Mouse (Mus musculus): ENCODE measurements around the gene Limd2. TPM values are rescaled to one million over a fixed set of nuclear protein-coding genes. Genes with fewer than 3 reads are reported as not detected.

Gene Limd2
- polyA plus RNA-seq, 1 experiment = 40.7 TPM

GRCm38 (mm10) chr11:106175081-106175480, 14.4 kb upstream of the Limd2 start:
- no peak for DNase-seq (ENCODE audit: low read depth, low spot score)
- WGBS = 32% methylated on average over 3 of the region's 3 CpGs

DNA sequence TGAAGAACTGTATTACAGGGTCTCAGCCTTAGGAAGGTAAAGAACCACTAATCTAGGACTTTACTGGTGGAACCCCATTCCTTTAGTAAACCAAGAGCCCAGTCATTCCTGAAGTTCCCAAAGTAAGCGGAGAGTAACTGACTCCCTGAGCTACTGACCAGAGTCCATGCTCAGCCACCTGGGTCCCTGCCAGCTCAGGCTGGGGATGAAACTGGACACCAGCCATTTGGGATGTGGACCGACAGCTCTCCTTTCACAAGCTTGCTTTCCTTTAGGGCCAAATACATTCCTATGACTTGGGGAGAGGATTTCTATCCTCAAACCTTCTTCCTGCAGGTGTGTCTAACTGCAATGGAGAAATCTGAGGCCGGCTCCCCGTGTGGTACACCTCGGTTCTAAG, 13.7 kb upstream of the Limd2 start:
- 73% methylated on average over 5 of the region's 5 CpGs for WGBS
- DNase-seq (ENCODE audit: low read depth, low spot score) = no peak

GRCm38 (mm10) chr11:106173228-106173627, 12.6 kb upstream of the Limd2 start:
- 90% methylated on average over 2 of the region's 2 CpGs for WGBS
- DNase-seq (ENCODE audit: low read depth, low spot score) = no peak

- 73% methylated on average over 7 of the region's 7 CpGs for WGBS
- DNase-seq (ENCODE audit: low read depth, low spot score) = no peak
Measured at GRCm38 (mm10) chr11:106170807-106171206, 10.1 kb upstream of the Limd2 start.

DNA sequence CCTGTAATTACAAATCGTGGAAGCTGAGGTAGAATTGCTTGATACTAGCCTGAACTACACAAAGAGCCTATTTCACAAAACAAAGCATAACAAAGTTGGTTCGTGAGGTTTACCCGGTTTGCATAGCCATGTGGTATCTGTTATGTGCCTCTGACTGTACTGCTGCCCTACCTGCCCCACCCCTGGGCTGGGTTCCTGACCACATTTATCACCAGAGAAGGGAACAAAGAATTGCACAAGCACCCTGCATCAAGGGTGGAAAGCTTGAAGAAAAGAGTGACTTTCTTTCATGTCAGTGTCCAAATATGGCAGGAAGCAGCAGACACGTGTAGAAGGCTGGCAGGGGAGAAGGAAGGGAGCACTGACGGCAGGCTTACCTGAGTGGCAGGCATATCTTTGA, 6.8 kb upstream of the Limd2 start:
- 38% methylated on average over 5 of the region's 5 CpGs for WGBS
- DNase-seq (ENCODE audit: low read depth, low spot score) = no peak

DNA sequence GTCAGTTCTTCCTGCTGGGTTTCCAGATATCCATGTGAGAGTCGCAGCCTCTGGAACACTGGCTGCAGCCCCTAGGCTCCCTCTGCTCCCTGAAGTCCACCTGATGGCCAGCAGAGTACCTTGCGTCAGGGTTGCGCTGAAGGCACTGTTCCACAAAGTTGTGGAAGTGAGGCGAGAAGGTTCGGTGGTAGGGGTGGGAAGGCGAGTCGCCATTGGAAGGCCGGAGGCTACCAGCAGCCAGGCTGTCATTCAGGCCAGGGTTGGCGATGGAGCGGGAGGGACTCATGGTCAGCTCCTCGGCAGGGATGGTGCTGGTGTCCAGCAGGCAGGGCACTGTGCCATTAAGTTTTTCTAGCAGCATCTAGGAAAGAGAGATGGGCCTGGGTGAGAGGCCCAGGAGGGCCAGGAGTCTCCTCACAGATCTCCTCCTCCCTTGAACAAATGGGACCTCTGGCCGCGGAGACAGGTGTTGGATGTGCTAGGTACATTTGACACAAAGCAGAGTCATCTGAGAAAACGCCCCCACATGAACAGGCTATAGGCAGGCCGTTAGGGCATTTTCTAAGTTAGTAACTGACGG, 4.0 kb upstream of the Limd2 start:
- WGBS = 93% methylated on average over 16 of the region's 16 CpGs

DNA sequence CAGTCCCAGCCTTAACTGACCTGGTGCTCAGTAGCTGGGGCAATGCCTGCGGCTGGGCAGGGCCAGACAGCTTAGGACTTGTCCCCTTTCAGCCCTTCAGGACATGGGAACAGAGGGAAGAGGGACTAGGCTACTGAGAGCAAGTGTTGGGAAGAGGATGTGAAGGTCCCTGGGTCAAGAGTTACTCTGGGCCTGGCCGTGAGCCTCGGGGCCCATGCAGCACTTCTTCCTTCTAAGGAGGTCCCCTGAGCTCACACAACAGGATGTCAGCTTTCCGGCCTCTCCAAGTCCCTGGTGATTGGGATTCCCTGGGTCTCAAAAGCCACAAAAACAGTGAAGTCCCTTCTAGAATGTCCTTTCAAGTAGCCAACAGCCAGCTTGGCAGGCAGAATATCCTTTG, 2.9 kb upstream of the Limd2 start:
- DNase-seq (ENCODE audit: low read depth, low spot score) = no peak
- 79% methylated on average over 4 of the region's 4 CpGs for WGBS

More for the DNA sequence above, 4.0 kb upstream of the Limd2 start:
- DNase-seq (ENCODE audit: low read depth, low spot score) = no peak

GRCm38 (mm10) chr11:106162237-106162636, 1.6 kb upstream of the Limd2 start:
- WGBS = 74% methylated on average over 2 of the region's 2 CpGs
- DNase-seq (ENCODE audit: low read depth, low spot score) = no peak

DNA sequence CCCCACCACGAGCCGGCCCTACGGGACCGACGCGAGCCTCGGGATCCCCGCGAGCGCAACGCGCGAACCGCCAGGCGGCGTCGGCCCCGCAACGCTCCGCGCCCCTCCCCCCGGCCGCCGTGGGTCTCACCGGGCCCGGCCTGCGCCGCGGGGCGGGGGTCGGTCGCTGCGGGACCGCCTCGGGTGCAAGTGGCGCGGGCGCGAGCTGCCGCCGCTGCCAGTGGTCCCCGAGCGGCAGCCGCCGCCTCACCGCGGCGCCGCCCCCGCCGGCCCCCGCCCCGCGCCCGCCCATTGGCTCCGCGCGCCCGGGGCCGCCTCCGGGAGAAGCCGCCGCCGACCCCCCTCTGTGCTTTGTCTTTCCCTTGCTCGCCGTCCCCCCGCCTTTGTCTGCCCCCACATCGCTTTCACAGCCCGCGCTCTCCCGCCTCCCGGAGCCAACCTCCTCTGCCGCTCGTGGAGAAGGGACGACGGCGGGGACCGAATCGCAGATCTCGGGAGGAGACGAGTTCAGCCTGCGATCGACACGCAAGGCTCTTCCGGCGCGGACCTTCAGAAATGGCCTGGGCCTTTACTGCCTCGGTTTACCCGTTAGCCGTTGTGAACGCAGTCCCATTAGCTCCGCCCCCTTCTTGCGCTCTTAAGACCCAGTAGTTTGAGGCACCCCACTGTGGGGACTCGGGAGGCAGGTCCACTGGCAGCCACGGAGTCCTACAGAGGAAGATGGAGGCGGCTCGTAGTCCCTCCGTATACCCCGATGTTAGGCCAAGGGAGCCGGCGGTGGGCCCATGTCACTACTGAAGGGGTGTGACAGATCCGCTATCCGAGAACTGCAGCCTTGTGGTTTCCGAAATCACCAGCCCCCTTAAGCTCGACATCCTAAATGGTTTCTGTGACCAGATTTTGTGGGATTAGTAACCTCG, 479 bp downstream of the Limd2 start:
- under 1% methylated on average over 88 of the region's 106 CpGs for WGBS
- no peak for DNase-seq (ENCODE audit: low read depth, low spot score)

DNA sequence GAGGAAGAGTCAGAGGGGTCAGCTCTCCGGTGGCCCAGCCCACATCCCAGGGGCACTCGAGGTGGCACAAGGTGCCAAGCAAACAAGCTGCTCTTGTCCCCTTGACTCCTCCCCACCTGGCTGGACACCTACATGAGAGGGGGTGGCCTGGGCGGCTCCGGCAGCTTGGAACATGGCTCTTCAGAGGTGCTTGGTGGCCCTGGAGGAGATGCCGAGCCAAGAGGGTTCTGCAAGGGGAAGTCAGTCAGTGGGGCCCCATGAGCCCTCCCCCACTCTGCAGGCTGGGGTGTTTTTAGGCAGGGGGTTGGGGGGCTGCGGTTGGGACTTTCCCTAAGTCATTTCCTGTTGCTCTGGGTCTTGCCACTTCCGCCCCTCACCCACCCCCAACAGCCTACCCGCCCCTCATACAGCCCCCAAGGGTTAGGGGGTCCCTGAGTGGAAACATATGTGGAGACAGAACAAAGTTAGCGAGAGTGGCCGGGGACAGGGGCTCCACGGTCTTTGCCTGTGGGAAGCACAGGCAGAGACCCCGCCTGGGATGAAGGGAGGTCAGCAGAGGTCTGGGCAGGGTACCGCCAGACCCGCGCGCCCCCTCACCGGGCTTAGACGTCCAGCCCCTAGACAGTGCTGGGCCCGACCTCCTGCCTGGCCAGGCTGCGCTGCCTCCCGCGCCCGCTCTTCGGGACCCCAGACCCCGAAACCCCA, 1.3 kb downstream of the Limd2 start:
- DNase-seq (ENCODE audit: low read depth, low spot score) = no peak
- WGBS = 2% methylated on average over 25 of the region's 25 CpGs

GRCm38 (mm10) chr11:106158930-106159215, 1.8 kb downstream of the Limd2 start:
- no peak for DNase-seq (ENCODE audit: low read depth, low spot score)
- WGBS = 37% methylated on average over 9 of the region's 9 CpGs

GRCm38 (mm10) chr11:106158081-106158929, 2.4 kb downstream of the Limd2 start:
- 55% methylated on average over 14 of the region's 14 CpGs for WGBS
- no peak for DNase-seq (ENCODE audit: low read depth, low spot score)

DNA sequence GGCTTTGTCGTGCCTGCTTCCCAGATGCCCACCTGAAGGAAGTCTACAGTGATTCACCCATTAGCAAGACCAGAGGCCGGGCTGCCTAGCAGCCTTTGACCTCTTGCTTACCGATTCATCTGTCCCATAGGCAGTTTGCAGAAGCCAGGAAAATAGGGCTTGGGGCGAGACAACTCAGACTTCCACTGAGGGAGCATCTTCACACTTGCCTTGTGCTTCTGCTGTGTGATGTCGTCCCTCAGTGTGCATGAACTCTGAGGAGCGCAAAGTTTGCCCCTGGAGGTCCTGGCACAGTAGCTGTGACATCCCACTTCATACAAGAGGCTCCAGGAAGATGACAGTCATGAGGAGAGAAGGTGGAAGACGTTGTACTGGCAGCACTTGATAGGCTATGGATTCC, 3.5 kb downstream of the Limd2 start:
- WGBS = 72% methylated on average over 7 of the region's 7 CpGs
- DNase-seq (ENCODE audit: low read depth, low spot score) = no peak

DNA sequence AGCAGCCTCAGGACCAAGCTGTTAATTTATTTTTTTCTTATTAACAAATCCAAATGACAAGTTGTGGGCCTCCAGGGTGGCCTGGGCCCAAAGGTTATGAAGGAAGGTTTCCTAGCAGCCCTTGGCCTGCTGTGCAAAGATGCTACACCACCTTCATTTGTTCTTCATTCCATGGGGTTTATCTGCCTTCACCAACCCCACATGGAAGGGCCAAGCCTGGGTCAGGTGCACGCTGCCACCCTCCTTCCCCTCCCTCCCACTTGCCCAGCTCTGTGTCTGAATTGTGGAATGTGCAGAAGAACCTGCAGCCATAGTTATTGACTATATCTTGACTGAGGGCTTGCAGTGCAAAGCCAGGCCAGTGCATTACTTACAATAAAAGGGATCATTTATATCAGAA, 4.4 kb downstream of the Limd2 start:
- no peak for DNase-seq (ENCODE audit: low read depth, low spot score)
- WGBS = 94% methylated on average over 1 of the region's 1 CpGs

GRCm38 (mm10) chr11:106155761-106156160, 4.9 kb downstream of the Limd2 start:
- DNase-seq (ENCODE audit: low read depth, low spot score) = no peak
- WGBS = 62% methylated on average over 3 of the region's 3 CpGs

GRCm38 (mm10) chr11:106154770-106155169, 5.9 kb downstream of the Limd2 start:
- WGBS = 75% methylated on average over 2 of the region's 2 CpGs

GRCm38 (mm10) chr11:106154091-106154490, 6.6 kb downstream of the Limd2 start:
- DNase-seq (ENCODE audit: low read depth, low spot score) = no peak
- WGBS = 84% methylated on average over 5 of the region's 5 CpGs

More at GRCm38 (mm10) chr11:106154770-106155169, 5.9 kb downstream of the Limd2 start:
- DNase-seq (ENCODE audit: low read depth, low spot score) = no peak

- WGBS = 84% methylated on average over 8 of the region's 8 CpGs
Measured at GRCm38 (mm10) chr11:106152132-106152531, 8.5 kb downstream of the Limd2 start.

DNA sequence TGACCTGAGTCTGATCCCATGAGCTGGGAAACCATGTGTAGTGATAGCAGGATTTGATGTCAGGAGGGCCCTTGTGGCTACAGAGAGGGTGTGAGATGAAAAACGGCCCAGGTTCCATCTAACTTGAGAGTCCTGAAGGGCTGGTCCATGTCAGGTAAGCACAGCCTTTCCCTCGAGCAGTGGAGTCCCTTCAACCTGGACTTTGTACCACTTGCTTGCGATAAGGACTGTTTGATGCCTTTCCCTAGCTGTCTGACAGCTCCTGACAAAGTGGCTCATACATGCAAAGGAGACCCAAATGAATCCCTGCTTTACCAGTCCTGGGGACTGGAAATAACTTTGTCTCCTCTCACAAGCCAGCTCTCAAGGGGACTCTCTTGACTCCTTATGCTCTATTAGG, 9.4 kb downstream of the Limd2 start:
- 51% methylated on average over 3 of the region's 3 CpGs for WGBS
- no peak for DNase-seq (ENCODE audit: low read depth, low spot score)

More at GRCm38 (mm10) chr11:106152132-106152531, 8.5 kb downstream of the Limd2 start:
- no peak for DNase-seq (ENCODE audit: low read depth, low spot score)

Data from large intestine, adult 2 months (tissue).